ENCODE assay signal across 20 mouse cellular contexts in the genomic region with DNA sequence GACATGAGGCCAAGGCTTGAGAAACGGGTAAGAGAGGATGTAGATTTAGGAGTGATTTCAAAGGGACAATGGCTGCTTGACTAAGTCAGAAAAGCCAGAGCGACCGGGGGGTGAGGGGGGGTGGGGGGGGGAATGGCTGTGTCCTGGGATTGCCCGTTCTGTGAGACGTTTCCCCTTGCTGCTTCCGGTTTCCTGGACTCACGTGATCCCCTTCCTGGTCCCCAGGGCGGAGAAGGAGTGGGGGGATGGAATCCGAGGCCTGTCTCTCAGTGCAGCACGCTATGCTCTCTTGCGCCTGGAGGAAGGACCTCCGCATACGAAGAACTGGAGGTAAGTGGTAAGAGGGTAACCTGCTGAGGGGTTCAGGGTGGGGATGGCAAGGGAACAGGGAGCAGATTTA. TPM values are rescaled to one million over a fixed set of nuclear protein-coding genes. Genes with fewer than 3 reads are reported as not detected.
DNase-seq lines count a peak whose midpoint lies in the region; ATAC-seq and TF ChIP-seq lines count a peak whose summit lies in the region.
"Had no signal": no experiment of that assay in that cellular context is flagged by ENCODE, and none has a peak within 500 bp of the region (broad histone marks: within the 10 kb centered on the region; RNA-seq: fewer than 3 reads in every experiment).

No protein-coding gene starts in this region.

- no peak for TF ChIP-seq CTCF in lung, adult 2 months (IDR thresholded peaks at IDR 0.05; ENCODE audit: insufficient read depth, low read length)

- TF ChIP-seq POLR2A in lung, adult 2 months (IDR thresholded peaks at IDR 0.05; ENCODE audit: borderline replicate concordance, extremely low read depth, low read depth, low read length) = no peak

- H3K4me2 ChIP-seq in kidney, embryonic 15.5 days = no peak overlapping the region
- H3K4me2 ChIP-seq: embryonic facial prominence, embryonic 12.5 days; hindbrain, embryonic 14.5 days; limb, embryonic 12.5 days; midbrain, embryonic 12.5 days had no signal

- H3K9me3 ChIP-seq in kidney, embryonic 15.5 days (replicated peaks) = no peaks in the 10 kb centered on the region
- H3K9me3 ChIP-seq: embryonic facial prominence, embryonic 12.5 days; limb, embryonic 12.5 days; midbrain, embryonic 12.5 days had no signal

- 61% methylated on average over 13 of the region's 13 CpGs for WGBS in kidney, embryonic 15.5 days
- 37% methylated on average over 13 of the region's 13 CpGs for WGBS in lung, adult 2 months

- DNase-seq in cerebellum, adult 8-10 months = peak; percentile 11
- DNase-seq in cerebellum, adult 18-20 months = no peak
- peak; percentile 33 for DNase-seq in kidney, adult 9 months
- no peak for DNase-seq in lung, adult 2 months
- DNase-seq in lung, postnatal 4 days = no peak
- peak; percentile 6 for DNase-seq in right cerebral cortex, postnatal 14 days
- DNase-seq in right cerebral cortex, adult 2 months (ENCODE audit: low spot score in 2 of 2) = no peak
- DNase-seq: cerebellum, postnatal 25 days; forebrain, postnatal 0 days; gastrocnemius, postnatal 25 days; heart, postnatal 36 days; right cerebral cortex, postnatal 25 days; spleen, adult 18-20 months had no signal

- H3K36me3 ChIP-seq in kidney, embryonic 15.5 days = no peaks in the 10 kb centered on the region
- H3K36me3 ChIP-seq: embryonic facial prominence, embryonic 12.5 days; limb, embryonic 12.5 days; midbrain, embryonic 12.5 days had no signal

- no peak for ATAC-seq in kidney, embryonic 15.5 days (replicated peaks; ENCODE audit: low FRiP score)
- ATAC-seq: CD4-positive, CD25-positive, alpha-beta regulatory T cell, adult 4 months; forebrain, postnatal 0 days had no signal

- H3K4me1 ChIP-seq in kidney, embryonic 15.5 days = 0 out of 2 replicates have a peak, but pooled peaks cover 2% of the 10 kb centered on the region
- H3K4me1 ChIP-seq in lung, adult 2 months (ENCODE audit: control insufficient read depth, insufficient read depth, low read length) = no peaks in the 10 kb centered on the region
- H3K4me1 ChIP-seq: embryonic facial prominence, embryonic 12.5 days; limb, embryonic 12.5 days had no signal

- H3K27ac ChIP-seq in kidney, embryonic 15.5 days = no peak overlapping the region
- H3K27ac ChIP-seq: embryonic facial prominence, embryonic 12.5 days; hindbrain, embryonic 14.5 days; limb, embryonic 12.5 days; liver, embryonic 14.5 days; midbrain, embryonic 12.5 days had no signal

- H3K27me3 ChIP-seq in kidney, embryonic 15.5 days = no peaks in the 10 kb centered on the region

- no peak overlapping the region for H3K4me3 ChIP-seq in kidney, embryonic 15.5 days (replicated peaks)
- peak overlapping the region; percentile 9 for H3K4me3 ChIP-seq in lung, adult 2 months (replicated peaks; ENCODE audit: extremely low read depth, low read depth, low read length)
- H3K4me3 ChIP-seq: embryonic facial prominence, embryonic 12.5 days; limb, embryonic 12.5 days; midbrain, embryonic 12.5 days had no signal

- no peak overlapping the region for H3K9ac ChIP-seq in kidney, embryonic 15.5 days
- H3K9ac ChIP-seq: embryonic facial prominence, embryonic 12.5 days; forebrain, postnatal 0 days; hindbrain, embryonic 14.5 days; limb, embryonic 12.5 days; liver, embryonic 14.5 days; midbrain, embryonic 12.5 days had no signal

RNA-seq across cellular contexts. Expression of a gene that starts 28.2 kb away (rescaled TPM):
- 1.1 TPM in 2 replicates for polyA plus RNA-seq in kidney, embryonic 15.5 days (2015; fragmentation: Nextera tagmentation; extraction: Ambion mirVana)
- 3.6 and 3.9 TPM in 2 replicates for polyA plus RNA-seq in lung, adult 2 months (2012; rRNA removed)

RNA-seq across cellular contexts. Expression of a gene that starts 45.9 kb away (rescaled TPM):
- polyA plus RNA-seq in kidney, embryonic 15.5 days (2015; fragmentation: Nextera tagmentation; extraction: Ambion mirVana) = 73.5 and 79.6 TPM in 2 replicates
- polyA plus RNA-seq in lung, adult 2 months (2012; rRNA removed) = 27.7 and 29.1 TPM in 2 replicates

RNA-seq across cellular contexts. Expression of a gene that starts 48.2 kb away (rescaled TPM):
- polyA plus RNA-seq in kidney, embryonic 15.5 days (2015; fragmentation: Nextera tagmentation; extraction: Ambion mirVana) = 2.6 and 41.3 TPM in 2 replicates
- polyA plus RNA-seq in lung, adult 2 months (2012; rRNA removed) = 12.4 and 13.4 TPM in 2 replicates

Comparison
In these comparisons a context has a peak if more than half of its experiments do, and no peak if none do; other contexts are left out.
1. DNase-seq: peak in cerebellum, adult 8-10 months (single experiment), kidney, adult 9 months (single experiment) and right cerebral cortex, postnatal 14 days (single experiment); none in cerebellum, adult 18-20 months (0 of 2), lung, adult 2 months (single experiment), lung, postnatal 4 days (0 of 2) and right cerebral cortex, adult 2 months (0 of 2).